Mouse (Mus musculus) CH12.LX (cell line): ENCODE measurements around the gene Armc12. TPM values are rescaled to one million over a fixed set of nuclear protein-coding genes. Genes with fewer than 3 reads are reported as not detected.

Experiments used
- DNase-seq: peaks from one replicate; pipeline ENCODE4 v3.0.0-alpha.2; 2013; ENCODE audit errors: extremely low read depth
- H3K27ac ChIP-seq: 2 replicates; pipeline ENCODE4 v1.5.1; 2012; ENCODE audit warnings: low read depth, mild to moderate bottlenecking, control low read depth, moderate library complexity; ENCODE audit not compliant: insufficient read depth
- H3K27me3 ChIP-seq: replicated peaks from 2 replicates; pipeline ENCODE3; 2012; ENCODE audit warnings: inconsistent platforms
- H3K36me3 ChIP-seq, 2 experiments: replicated peaks in 1 of 2; 2 replicates each; pipeline versions ENCODE3 to v1.6.1; 2012; ENCODE audit warnings: inconsistent platforms in 1 of 2, low read length in 1 of 2, mild to moderate bottlenecking in 1 of 2, mixed read lengths in 1 of 2, moderate library complexity in 1 of 2; ENCODE audit not compliant: control insufficient read depth in 1 of 2, insufficient read depth in 1 of 2
- H3K4me1 ChIP-seq, 2 experiments: 2 replicates each; pipeline ENCODE4 v1.6.1; 2012; ENCODE audit warnings: inconsistent platforms in 1 of 2, moderate library complexity in 1 of 2; ENCODE audit not compliant: insufficient read depth in 2 of 2, control insufficient read depth in 1 of 2
- H3K4me2 ChIP-seq: 2 replicates; pipeline ENCODE4 v1.6.1; 2012; ENCODE audit warnings: low read depth, mild to moderate bottlenecking, control low read depth; ENCODE audit not compliant: poor library complexity, insufficient read depth, severe bottlenecking
- H3K4me3 ChIP-seq, 3 experiments: fragments of 150-350 bp in 1 of 3; sonication (generic) in 1 of 3; replicated peaks in 1 of 3; 2 replicates each; pipeline versions ENCODE3 to v1.5.1; 2011 to 2012; ENCODE audit warnings: low read depth in 2 of 3, low read length in 2 of 3, mild to moderate bottlenecking in 2 of 3, moderate library complexity in 2 of 3, control low read depth in 1 of 3, improper control_type of control experiment in 1 of 3, inconsistent platforms in 1 of 3, mixed read lengths in 1 of 3; ENCODE audit not compliant: poor library complexity in 1 of 3
- H3K79me2 ChIP-seq: replicated peaks from 2 replicates; pipeline ENCODE4 v1.6.1; 2012; ENCODE audit warnings: mild to moderate bottlenecking, moderate library complexity; ENCODE audit not compliant: control insufficient read depth, poor library complexity, insufficient read depth, severe bottlenecking; ENCODE audit errors: extremely low read depth
- H3K9ac ChIP-seq: 2 replicates; pipeline ENCODE4 v1.6.1; 2012; ENCODE audit warnings: low read depth, mild to moderate bottlenecking, control low read depth, moderate library complexity; ENCODE audit not compliant: insufficient read depth
- H3K9me3 ChIP-seq: replicated peaks from 2 replicates; pipeline ENCODE3; 2012; ENCODE audit warnings: low read length, inconsistent platforms, mixed read lengths
- BHLHE40 ChIP-seq: IDR thresholded peaks from 2 replicates; pipeline ENCODE4 v1.6.1; 2011; ENCODE audit warnings: mild to moderate bottlenecking, low read depth, low read length, improper control_type of control experiment
- CHD1 ChIP-seq: IDR thresholded peaks from 2 replicates; pipeline ENCODE4 v1.6.1; 2012; ENCODE audit warnings: low read depth, low read length, improper control_type of control experiment, inconsistent platforms
- CHD2 ChIP-seq: IDR thresholded peaks from 2 replicates; pipeline ENCODE4 v1.6.1; 2011; ENCODE audit warnings: low read length, improper control_type of control experiment
- CTCF ChIP-seq, 2 experiments: IDR thresholded peaks in 1 of 2; conservative IDR thresholded peaks in 1 of 2; 2 replicates each; pipeline ENCODE4 v1.5.1; 2011 to 2012; ENCODE audit warnings: low read depth in 2 of 2, low read length in 2 of 2, improper control_type of control experiment in 1 of 2, inconsistent platforms in 1 of 2, mild to moderate bottlenecking in 1 of 2, moderate library complexity in 1 of 2
- E2F4 ChIP-seq: IDR thresholded peaks from 2 replicates; pipeline ENCODE4 v1.6.1; 2011; ENCODE audit warnings: low read depth, low read length, improper control_type of control experiment; ENCODE audit not compliant: insufficient replicate concordance
- ELF1 ChIP-seq: IDR thresholded peaks from 2 replicates; pipeline ENCODE4 v1.6.1; 2014; ENCODE audit warnings: low read depth, mild to moderate bottlenecking, inconsistent platforms, low read length, improper control_type of control experiment
- EP300 ChIP-seq: IDR thresholded peaks from 2 replicates; pipeline ENCODE4 v1.6.1; 2011; ENCODE audit warnings: low read length, improper control_type of control experiment
- ETS1 ChIP-seq: conservative IDR thresholded peaks from 2 replicates; pipeline ENCODE4 v1.6.1; 2012; ENCODE audit warnings: low read depth, mild to moderate bottlenecking, inconsistent platforms, low read length, improper control_type of control experiment, moderate library complexity
- GABPA ChIP-seq: IDR thresholded peaks from 2 replicates; pipeline ENCODE4 v1.6.1; 2012; ENCODE audit warnings: low read depth, low read length, improper control_type of control experiment, inconsistent platforms; ENCODE audit not compliant: insufficient replicate concordance
- HCFC1 ChIP-seq: IDR thresholded peaks from 2 replicates; pipeline ENCODE4 v1.6.1; 2012; ENCODE audit warnings: low read depth, mild to moderate bottlenecking, inconsistent platforms, low read length, improper control_type of control experiment
- IRF4 ChIP-seq: IDR thresholded peaks from 2 replicates; pipeline ENCODE4 v1.6.1; 2014; ENCODE audit warnings: low read depth, mild to moderate bottlenecking, inconsistent platforms, low read length, improper control_type of control experiment
- JUN ChIP-seq: IDR thresholded peaks from 2 replicates; pipeline ENCODE4 v1.6.1; 2011; ENCODE audit warnings: low read depth, mild to moderate bottlenecking, low read length, improper control_type of control experiment, moderate library complexity; ENCODE audit not compliant: insufficient read depth
- JUND ChIP-seq: conservative IDR thresholded peaks from 2 replicates; pipeline ENCODE4 v1.6.1; 2011; ENCODE audit warnings: low read depth, low read length, improper control_type of control experiment
- KAT2A ChIP-seq: IDR thresholded peaks from 2 replicates; pipeline ENCODE4 v1.6.1; 2012; ENCODE audit warnings: low read length, improper control_type of control experiment, inconsistent platforms; ENCODE audit not compliant: insufficient replicate concordance
- MAFK ChIP-seq: IDR thresholded peaks from 2 replicates; pipeline ENCODE4 v1.6.1; 2011; ENCODE audit warnings: low read length, improper control_type of control experiment; ENCODE audit not compliant: insufficient replicate concordance
- MAX ChIP-seq: IDR thresholded peaks from 2 replicates; pipeline ENCODE4 v1.6.1; 2011; ENCODE audit warnings: low read length, improper control_type of control experiment
- MAZ ChIP-seq: IDR thresholded peaks from 2 replicates; pipeline ENCODE4 v1.6.1; 2012; ENCODE audit warnings: low read depth, mild to moderate bottlenecking, inconsistent platforms, low read length, improper control_type of control experiment, moderate library complexity
- MEF2A ChIP-seq: IDR thresholded peaks from 2 replicates; pipeline ENCODE4 v1.6.1; 2014; ENCODE audit warnings: low read depth, mild to moderate bottlenecking, inconsistent platforms, low read length, improper control_type of control experiment, borderline replicate concordance
- MXI1 ChIP-seq: IDR thresholded peaks from 2 replicates; pipeline ENCODE4 v1.6.1; 2011; ENCODE audit warnings: mild to moderate bottlenecking, low read depth, low read length, improper control_type of control experiment
- MYC ChIP-seq: IDR thresholded peaks from 2 replicates; pipeline ENCODE4 v1.6.1; 2011; ENCODE audit warnings: low read depth, mild to moderate bottlenecking, improper control_type of control experiment, low read length
- NELFE ChIP-seq: IDR thresholded peaks from 2 replicates; pipeline ENCODE4 v1.6.1; 2011; ENCODE audit warnings: low read depth, low read length, improper control_type of control experiment
- NRF1 ChIP-seq: IDR thresholded peaks from 2 replicates; pipeline ENCODE4 v1.6.1; 2014; ENCODE audit warnings: low read depth, mild to moderate bottlenecking, inconsistent platforms, low read length, improper control_type of control experiment, moderate library complexity
- PAX5 ChIP-seq: IDR thresholded peaks from 2 replicates; pipeline ENCODE4 v1.6.1; 2012; ENCODE audit warnings: low read length, inconsistent platforms, mixed read lengths
- POLR2A ChIP-seq: IDR thresholded peaks from 2 replicates; pipeline ENCODE4 v1.6.1; 2011; ENCODE audit warnings: low read depth, mild to moderate bottlenecking, improper control_type of control experiment, low read length
- POLR2AphosphoS2 ChIP-seq: IDR thresholded peaks from 2 replicates; pipeline ENCODE4 v1.6.1; 2011; ENCODE audit warnings: low read depth, low read length, improper control_type of control experiment
- RAD21 ChIP-seq: IDR thresholded peaks from 2 replicates; pipeline ENCODE4 v1.6.1; 2011; ENCODE audit warnings: low read depth, mild to moderate bottlenecking, low read length, improper control_type of control experiment, moderate library complexity
- RCOR1 ChIP-seq: conservative IDR thresholded peaks from 2 replicates; pipeline ENCODE4 v1.6.1; 2012; ENCODE audit warnings: low read depth, mild to moderate bottlenecking, inconsistent platforms, low read length, improper control_type of control experiment
- SIN3A ChIP-seq: IDR thresholded peaks from 2 replicates; pipeline ENCODE4 v1.6.1; 2012; ENCODE audit warnings: low read length, improper control_type of control experiment, inconsistent platforms
- SMC3 ChIP-seq: IDR thresholded peaks from 2 replicates; pipeline ENCODE4 v1.6.1; 2011; ENCODE audit warnings: low read depth, low read length, improper control_type of control experiment
- TBP ChIP-seq: conservative IDR thresholded peaks from 2 replicates; pipeline ENCODE4 v1.6.1; 2011; ENCODE audit warnings: low read depth, low read length, improper control_type of control experiment
- TCF12 ChIP-seq: IDR thresholded peaks from 2 replicates; pipeline ENCODE4 v1.6.1; 2014; ENCODE audit warnings: low read depth, mild to moderate bottlenecking, inconsistent platforms, low read length, improper control_type of control experiment
- UBTF ChIP-seq: IDR thresholded peaks from 2 replicates; pipeline ENCODE4 v1.6.1; 2012; ENCODE audit warnings: low read depth, mild to moderate bottlenecking, inconsistent platforms, low read length, improper control_type of control experiment, moderate library complexity
- USF1 ChIP-seq: IDR thresholded peaks from 2 replicates; pipeline ENCODE4 v1.6.1; 2014; ENCODE audit warnings: low read depth, mild to moderate bottlenecking, inconsistent platforms, low read length, improper control_type of control experiment
- USF2 ChIP-seq: conservative IDR thresholded peaks from 2 replicates; pipeline ENCODE4 v1.6.1; 2011; ENCODE audit warnings: low read depth, low read length, improper control_type of control experiment
- ZC3H11A ChIP-seq: IDR thresholded peaks from 2 replicates; pipeline ENCODE4 v1.6.1; 2012; ENCODE audit warnings: low read depth, mild to moderate bottlenecking, inconsistent platforms, low read length, improper control_type of control experiment
- ZKSCAN1 ChIP-seq: IDR thresholded peaks from 2 replicates; pipeline ENCODE4 v1.6.1; 2012; ENCODE audit warnings: low read depth, inconsistent platforms, low read length, improper control_type of control experiment, borderline replicate concordance
- ZMIZ1 ChIP-seq: IDR thresholded peaks from 2 replicates; pipeline ENCODE4 v1.6.1; 2012; ENCODE audit warnings: low read depth, mild to moderate bottlenecking, inconsistent platforms, low read length, improper control_type of control experiment
- ZNF384 ChIP-seq: IDR thresholded peaks from 2 replicates; pipeline ENCODE4 v1.6.1; 2012; ENCODE audit warnings: low read depth, low read length, improper control_type of control experiment, inconsistent platforms
- dilution Hi-C: fragments of 300-500 bp; cut with MboI; formaldehyde crosslinking; loops from 2 replicates; pipeline ENCODE4 v1.14.3; 2020; ENCODE audit warnings: low sequenced_read_pairs; ENCODE audit not compliant: extremely low pct_unique_long_range_greater_than_20kb, extremely low pct_ligation_motif_present
- in situ Hi-C: fragments of 300-500 bp; cut with MboI; formaldehyde crosslinking; loops from 3 replicates; pipeline ENCODE4 v1.14.3; 2019; ENCODE audit warnings: low sequenced_read_pairs, low pct_ligation_motif_present, low pct_unique_long_range_greater_than_20kb, mixed read lengths
- polyA plus RNA-seq: library from polyadenylated mRNA; unstranded; fragments of >175 nt; gene quantifications from 2 replicates; pipeline ENCODE4 v1.2.1, GENCODE M21; 2012; ENCODE audit warnings: low read depth; ENCODE audit not compliant: insufficient read length
- total RNA-seq, 2 experiments: library from RNA; depleted of rRNA; stranded (reverse); fragments of 300-350 nt in 1 of 2; fragments of >200 nt in 1 of 2; gene quantifications; 2 replicates each; pipeline ENCODE4 v1.2.3; 2012 to 2014

The Armc12 gene
- total and polyA plus RNA-seq, 3 experiments: not detected

DNA sequence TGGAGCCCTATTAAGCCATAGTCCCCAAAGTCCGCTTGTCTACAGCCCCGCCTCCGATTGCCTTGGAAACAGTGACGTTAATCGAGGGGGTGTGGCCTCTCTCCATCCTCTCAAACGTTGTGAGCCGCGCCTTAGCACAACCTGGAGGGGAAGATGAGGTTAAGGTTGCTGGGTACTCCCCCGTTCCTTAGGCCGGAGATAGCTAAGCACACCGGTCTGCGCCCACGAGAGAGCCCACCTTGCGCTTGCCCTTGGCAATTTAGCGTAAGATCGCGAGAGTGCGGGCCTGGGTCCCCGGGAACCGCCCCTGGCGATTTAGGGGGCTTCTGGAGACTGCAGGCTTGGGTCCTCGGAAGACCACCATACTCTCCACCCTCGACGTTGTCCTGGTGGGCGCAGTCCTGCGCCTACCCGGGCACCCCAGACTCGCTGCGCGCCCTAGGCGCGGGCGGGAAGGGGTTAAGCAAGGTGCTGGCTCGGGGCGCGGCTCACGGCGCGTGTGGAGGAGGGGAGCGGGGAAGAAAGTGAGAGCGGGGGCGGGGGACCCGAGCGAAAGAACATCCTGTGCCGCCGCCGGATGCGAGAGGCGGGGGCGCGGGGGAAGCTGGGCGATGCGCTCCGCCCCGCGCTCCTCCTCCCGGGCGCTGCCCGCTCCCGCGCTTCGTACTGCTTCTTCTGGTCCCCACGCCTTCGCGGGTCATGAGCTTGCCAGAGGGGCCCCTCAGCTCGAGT lies 7.8 kb upstream of the Armc12 start:
- Histone ChIP-seq H3K4me3 (peak overlapping the region; percentile 65 to 70 (median 70)), H3K4me1 (peaks cover 20 to 58% of the 10 kb centered on the region in 2 experiments), H3K79me2 (no peaks in the 10 kb centered on the region), H3K4me2 (peak overlapping the region; percentile 53), H3K27ac (peak overlapping the region; percentile 31), H3K36me3 (peaks cover 0 to 2% of the 10 kb centered on the region in 2 experiments), H3K9ac (peak overlapping the region; percentile 65), H3K9me3 (no peaks in the 10 kb centered on the region), H3K27me3 (peaks cover 13% of the 10 kb centered on the region)
- DNase-seq: peak; percentile 92
- TF ChIP-seq HCFC1 (peak; percentile 57), JUND (no peak), SMC3 (no peak), KAT2A (no peak), ZC3H11A (no peak), MAX (peak; percentile 70), MAZ (peak; percentile 97), JUN (no peak), MAFK (no peak), IRF4 (peak; percentile 63), SIN3A (peak; percentile 23; the same call in 1 of the 2 replicates), USF2 (no peak), MEF2A (peak; percentile 5; the same call in 1 of the 2 replicates), MYC (no peak), CTCF (conservative IDR thresholded peaks at IDR 0.05 in 1 of 2, IDR thresholded peaks at IDR 0.05 in 1 of 2; ENCODE audit: low read depth in 2 of 2, low read length in 2 of 2) (no peak), NRF1 (peak; percentile 30; the same call in 1 of the 2 replicates), ELF1 (peak; percentile 50; the same call in 1 of the 2 replicates), USF1 (no peak), RCOR1 (no peak), E2F4 (no peak), GABPA (no peak), BHLHE40 (peak; percentile 62; the same call in 1 of the 2 replicates), MXI1 (peak; percentile 56), CHD2 (peak; percentile 95), PAX5 (no peak), ZMIZ1 (no peak; the same call in 1 of the 2 replicates), ZNF384 (no peak), RAD21 (no peak; the same call in 1 of the 2 replicates), TCF12 (no peak), EP300 (no peak), TBP (0 out of 2 replicates have a peak, but pooled peaks have one; percentile 42), CHD1 (no peak), POLR2AphosphoS2 (peak; percentile 33; the same call in 1 of the 2 replicates), ETS1 (0 out of 2 replicates have a peak, but pooled peaks have one; percentile 7), POLR2A (peak; percentile 63), NELFE (peak; percentile 69), UBTF (0 out of 2 replicates have a peak, but pooled peaks have one; percentile 59), ZKSCAN1 (no peak)
- dilution Hi-C loops (no loop called here), in situ Hi-C loops (loop anchor here (5.0 to 25.0 kb wide), 3 partner anchors 45 to 310 kb away; partner anchors contain the start of gene Def6)
